Mouse (Mus musculus): ENCODE measurements around the gene Pax9.

DNA sequence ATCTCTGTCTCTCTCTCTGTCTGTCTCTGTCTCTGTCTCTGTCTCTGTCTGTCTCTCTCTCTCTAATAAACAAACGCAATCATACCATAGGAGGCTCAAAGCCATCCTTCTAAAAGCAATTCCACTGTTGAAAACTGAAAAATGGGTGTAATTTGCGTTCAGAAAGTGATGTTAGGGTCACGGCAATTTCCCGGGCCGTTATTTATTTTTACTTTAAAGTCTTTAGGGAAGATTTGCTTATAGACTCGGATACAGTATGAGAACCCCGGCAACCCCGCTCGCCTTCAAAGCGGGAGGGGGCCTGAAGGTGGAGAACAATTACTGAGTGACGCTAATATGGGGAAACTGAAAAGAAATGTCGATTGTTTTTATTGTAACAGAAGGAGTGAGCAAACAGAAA, 566 bp upstream of the Pax9 start:
- TF ChIP-seq POLR2A (IDR thresholded peaks at IDR 0.05; ENCODE audit: extremely low read depth, insufficient read depth, low read length) (no peak), CTCF (IDR thresholded peaks at IDR 0.05; ENCODE audit: low read depth, low read length) (no peak)
